Mouse (Mus musculus): ENCODE measurements at regions not wholly inside any gene's neighbourhood (a gene's known extent, or its start where the extent isn't known, plus 50 kb on each side); places are given as distances from the start of the nearest gene placed in this dataset.

GRCm38 (mm10) chrX:158544021-158544420, 500.9 kb upstream of the Cnksr2 start:
- peak in 1 of 2 experiments; percentile 58 for DNase-seq (ENCODE audit: low spot score in 2 of 2)

DNA sequence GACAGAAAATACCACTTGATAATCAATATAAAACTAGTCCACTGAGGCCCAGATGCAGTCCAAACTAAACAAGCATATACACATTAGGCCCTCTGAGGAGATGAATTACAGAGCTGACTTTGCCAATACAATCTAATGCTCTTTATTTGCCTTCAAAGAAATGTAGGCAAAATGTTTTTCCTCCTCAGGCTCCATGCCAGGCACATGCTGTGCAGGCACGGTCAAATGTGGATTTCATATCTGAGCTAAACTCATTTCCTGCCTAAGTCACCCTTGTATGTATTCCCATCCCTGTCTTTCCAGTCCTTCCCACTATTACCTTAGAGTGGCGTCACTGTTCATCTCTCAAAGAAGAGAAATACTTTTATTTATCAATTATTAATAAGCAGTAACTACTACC, 534.8 kb upstream of the Cnksr2 start:
- DNase-seq (ENCODE audit: low spot score in 2 of 2): no peak

GRCm38 (mm10) chrX:158613136-158613535, 570.0 kb upstream of the Cnksr2 start:
- DNase-seq (ENCODE audit: low spot score in 2 of 2): no peak

- no peak for DNase-seq (ENCODE audit: low spot score in 2 of 2)
Observed at GRCm38 (mm10) chrX:158613607-158614006, 570.5 kb upstream of the Cnksr2 start.

DNA sequence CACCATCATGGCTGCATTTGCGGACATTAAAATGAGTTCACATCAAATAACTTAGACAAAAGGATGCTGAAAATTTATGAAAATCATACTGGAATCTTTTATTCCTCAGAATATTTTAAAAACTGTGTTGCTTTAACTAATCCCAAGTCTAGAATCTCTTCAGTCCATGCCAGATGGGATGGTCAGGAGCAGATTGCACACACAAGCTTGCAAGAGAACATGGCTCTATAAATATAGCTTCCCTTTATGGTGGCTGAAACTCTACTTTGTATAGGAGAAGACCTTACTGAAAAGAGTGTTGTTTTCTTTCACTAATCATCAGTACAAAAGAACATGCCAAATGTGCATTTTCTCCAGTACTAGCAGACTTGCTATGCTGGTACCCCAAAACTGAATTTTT, 570.9 kb upstream of the Cnksr2 start:
- peak in 1 of 2 experiments; percentile 40 for DNase-seq (ENCODE audit: low spot score in 2 of 2)

DNA sequence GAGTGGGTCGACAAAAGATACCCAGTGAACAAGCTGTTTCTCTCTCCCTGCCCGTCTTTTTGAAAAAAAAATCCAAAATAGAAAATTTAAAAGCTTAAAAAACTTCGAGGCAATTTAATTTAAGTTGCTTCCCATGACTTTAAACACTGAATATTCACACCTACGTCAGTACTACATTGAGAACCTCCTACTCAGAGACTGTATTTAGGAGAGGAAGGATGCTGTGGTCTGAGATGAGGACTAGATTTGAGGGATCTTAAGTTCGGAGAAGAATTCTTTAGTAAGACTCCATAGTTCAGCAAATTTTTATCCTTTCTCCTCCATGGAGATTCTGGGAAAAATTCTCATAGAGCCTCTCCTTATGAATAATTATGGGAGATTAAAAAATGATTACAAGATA, 571.4 kb upstream of the Cnksr2 start:
- no peak for DNase-seq (ENCODE audit: low spot score in 2 of 2)

GRCm38 (mm10) chrX:158615096-158615495, 572.0 kb upstream of the Cnksr2 start:
- no peak for DNase-seq (ENCODE audit: low spot score in 2 of 2)

DNA sequence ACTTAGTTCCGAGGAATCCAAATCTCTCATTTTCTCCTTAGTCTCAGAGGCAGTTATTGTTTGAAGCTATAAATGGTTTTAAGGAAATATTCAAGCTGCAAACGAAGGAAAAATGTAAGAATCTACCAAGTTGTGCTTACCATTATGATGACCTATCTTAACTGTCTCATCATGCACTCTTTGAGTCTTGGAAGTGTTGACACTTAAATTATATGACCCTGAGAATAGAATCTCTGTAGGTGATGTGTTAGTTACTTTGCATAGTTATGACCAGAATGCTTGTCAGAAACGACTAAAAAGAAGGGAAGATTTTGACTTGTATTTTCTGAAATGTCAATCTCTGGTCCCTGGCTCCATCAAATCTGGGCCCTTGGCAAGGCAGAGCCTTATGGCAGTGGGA, 582.7 kb upstream of the Rps6ka3 start:
- no peak for DNase-seq (ENCODE audit: low spot score in 2 of 2)

- DNase-seq (ENCODE audit: low spot score in 2 of 2): no peak
Observed at GRCm38 (mm10) chrX:158632406-158632805, 577.7 kb upstream of the Rps6ka3 start.

GRCm38 (mm10) chrX:158652226-158652625, 557.9 kb upstream of the Rps6ka3 start:
- DNase-seq (ENCODE audit: low spot score in 2 of 2): no peak

GRCm38 (mm10) chrX:158656188-158656587, 553.9 kb upstream of the Rps6ka3 start:
- DNase-seq (ENCODE audit: low spot score in 2 of 2): no peak

GRCm38 (mm10) chrX:158694191-158694590, 515.9 kb upstream of the Rps6ka3 start:
- no peak for DNase-seq (ENCODE audit: low spot score in 2 of 2)

DNA sequence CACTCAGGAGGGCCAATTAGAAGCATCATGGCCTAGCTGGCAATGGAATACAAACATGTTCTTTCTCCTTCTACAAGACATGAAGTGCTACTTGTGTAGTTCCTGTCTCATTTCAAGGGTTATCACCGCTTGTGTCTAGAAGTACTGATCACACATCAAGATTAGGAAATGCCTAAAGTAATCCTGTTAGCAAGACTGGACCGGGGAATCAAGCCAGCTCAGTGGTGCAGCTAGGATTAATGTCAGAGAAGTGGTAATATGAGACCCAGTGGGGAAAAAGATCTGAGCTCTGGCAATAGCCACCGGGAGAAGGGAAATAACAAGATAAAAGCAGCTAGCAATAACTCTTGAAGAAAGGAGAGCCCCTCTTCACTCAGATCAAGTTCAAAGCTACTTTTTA, 506.7 kb upstream of the Rps6ka3 start:
- DNase-seq (ENCODE audit: low spot score in 2 of 2): no peak

DNA sequence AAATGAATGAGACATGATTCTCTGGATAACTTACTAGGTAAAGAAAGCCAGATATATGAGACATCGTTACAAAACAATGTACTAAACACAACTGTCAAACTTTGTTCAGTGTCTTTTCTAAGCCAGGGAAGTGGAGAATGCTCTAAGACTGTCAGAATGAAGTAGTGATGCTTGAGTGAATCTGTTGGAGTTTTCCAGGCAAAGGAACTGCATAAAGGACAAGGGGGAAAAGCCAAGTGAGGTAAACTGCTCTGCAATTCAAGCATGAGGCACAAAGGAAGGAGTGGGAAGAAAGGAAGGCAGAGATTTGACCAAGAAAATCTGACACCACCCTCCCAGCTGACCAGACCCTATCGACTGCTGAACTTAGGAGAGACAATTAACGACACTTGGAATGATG, 500.3 kb upstream of the Rps6ka3 start:
- no peak for DNase-seq (ENCODE audit: low spot score in 2 of 2)

GRCm38 (mm10) chrX:158744738-158745137, 465.4 kb upstream of the Rps6ka3 start:
- DNase-seq (ENCODE audit: low spot score in 2 of 2): peak in 1 of 2 experiments; percentile 11

DNA sequence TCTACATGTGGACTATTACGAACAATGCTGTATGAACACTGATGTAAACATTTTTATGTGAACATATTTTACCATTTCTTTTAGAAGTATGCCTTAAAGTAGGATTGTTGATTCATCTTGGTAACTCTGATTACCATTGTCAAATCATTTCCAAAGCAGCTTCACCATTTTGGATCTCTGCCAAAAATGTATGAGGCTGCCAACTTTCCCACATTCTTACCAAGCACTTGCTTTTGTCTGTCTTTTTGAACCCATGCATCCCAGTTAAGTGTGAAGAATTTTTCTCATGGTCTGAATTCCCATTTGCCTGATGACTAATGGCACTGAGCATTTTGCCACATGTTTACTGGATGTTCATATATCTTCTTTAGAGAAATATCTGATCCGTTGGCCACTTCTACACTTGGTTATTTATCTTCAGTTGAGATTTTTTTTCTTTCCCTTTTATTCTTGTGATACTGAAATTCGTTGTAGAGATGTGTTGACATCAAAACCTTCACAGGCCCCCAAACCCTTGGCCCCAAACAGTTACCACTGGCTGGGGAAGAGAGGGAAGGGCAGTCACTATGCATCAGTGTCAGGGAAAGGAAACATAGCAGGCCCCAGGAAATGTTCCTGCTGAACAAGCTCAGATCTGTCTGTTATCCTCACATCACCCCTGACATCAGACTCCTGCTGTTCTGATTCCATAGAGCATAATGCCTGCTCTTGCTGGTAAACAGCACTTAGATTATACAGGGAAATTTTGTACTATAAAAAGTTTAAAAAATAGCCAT, 464.2 kb upstream of the Rps6ka3 start:
- no peak for DNase-seq (ENCODE audit: low spot score in 2 of 2)

All from left cerebral cortex, adult 8-10 months (tissue).